Mouse (Mus musculus) ovary, adult 10 weeks (tissue): ENCODE data around the gene Dach2. TPM values are rescaled to one million over a fixed set of nuclear protein-coding genes. Genes with fewer than 3 reads are reported as not detected.

ENCODE experiments used
- polyA plus RNA-seq: library from polyadenylated mRNA; stranded (reverse); fragments of 350-450 nt; fragmentation: Illumina TruSeq; extraction: RNeasy Lipid Tissue Mini Kit (QIAGEN cat#74804); gene quantifications from one replicate; pipeline ENCODE4 v1.2.3, GENCODE M21; 2014

Dach2 gene
- 1.3 TPM for polyA plus RNA-seq

DNA sequence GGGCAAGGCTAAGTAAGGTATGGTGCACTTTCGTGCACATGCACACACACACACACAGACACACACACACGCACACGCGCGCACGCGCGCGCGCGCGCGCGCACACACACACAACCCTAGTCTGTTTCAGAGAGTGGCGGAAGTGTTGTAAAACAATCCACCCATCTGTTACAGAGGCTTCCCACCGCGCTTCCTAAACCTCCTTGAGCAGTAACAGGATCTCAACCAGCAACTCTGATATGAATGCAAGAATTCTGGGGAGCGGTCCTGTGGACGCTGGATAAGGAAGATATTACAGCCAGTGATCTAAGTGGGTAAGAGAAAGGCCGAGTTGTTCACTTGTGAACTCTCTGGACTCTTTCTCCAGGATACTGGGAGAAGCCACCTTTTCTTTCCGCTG lies at the start of gene Dach2:
Gene Dach2 (plus strand): TSS at position 107 of the 400 bp plus-strand sequence.

Other genes with a start within 250 kb of the Dach2 start
- gene Chm, start 112.0 kb upstream of the Dach2 start, polyA plus RNA-seq, result 110 TPM